Mouse (Mus musculus) liver, embryonic 11.5 days (tissue): Measurements from ENCODE around the gene C8b. TPM values are rescaled to one million over a fixed set of nuclear protein-coding genes. Genes with fewer than 3 reads are reported as not detected.

Experiments used
- ATAC-seq: fragments of 200-750 bp; cut with Nextera tagmentation; replicated peaks from 2 replicates; pipeline ENCODE4 v1.8.0; 2017; ENCODE audit warnings: moderate number of reproducible peaks, mild to moderate bottlenecking, moderate TSS enrichment, moderate library complexity; ENCODE audit not compliant: low FRiP score
- DNase-seq: peaks from one replicate; pipeline ENCODE4 v3.0.0-alpha.2; 2017; ENCODE audit warnings: low spot score
- H3K27ac ChIP-seq: fragments of 300-500 bp; sonication (generic); 2 replicates; pipeline ENCODE4 v1.5.1; 2014; ENCODE audit warnings: mild to moderate bottlenecking, low read depth, low read length, control low read depth
- H3K27me3 ChIP-seq: fragments of 300-500 bp; sonication (generic); replicated peaks from 2 replicates; pipeline ENCODE4 v1.6.1; 2014; ENCODE audit warnings: low read length, mixed read lengths; ENCODE audit not compliant: control insufficient read depth, insufficient read depth
- H3K36me3 ChIP-seq: fragments of 300-500 bp; sonication (generic); 2 replicates; pipeline ENCODE4 v1.6.1; 2014; ENCODE audit warnings: mild to moderate bottlenecking, low read length, moderate library complexity, mixed read lengths; ENCODE audit not compliant: control insufficient read depth, insufficient read depth
- H3K4me1 ChIP-seq: fragments of 300-500 bp; sonication (generic); replicated peaks from 2 replicates; pipeline ENCODE4 v1.6.1; 2014; ENCODE audit warnings: low read length, mixed read lengths; ENCODE audit not compliant: control insufficient read depth, insufficient read depth
- H3K4me2 ChIP-seq: fragments of 300-500 bp; sonication (generic); 2 replicates; pipeline ENCODE4 v1.6.1; 2014; ENCODE audit warnings: mild to moderate bottlenecking, control low read depth, moderate library complexity
- H3K4me3 ChIP-seq: fragments of 300-500 bp; sonication (generic); 2 replicates; pipeline ENCODE4 v1.5.1; 2014; ENCODE audit warnings: low read depth, low read length, control low read depth
- H3K9ac ChIP-seq: fragments of 300-500 bp; sonication (generic); 2 replicates; pipeline ENCODE4 v1.6.1; 2014; ENCODE audit warnings: low read depth, low read length, control low read depth
- H3K9me3 ChIP-seq: fragments of 300-500 bp; sonication (generic); 2 replicates; pipeline ENCODE4 v1.6.1; 2016; ENCODE audit warnings: low read length, inconsistent platforms, mixed read lengths; ENCODE audit not compliant: control insufficient read depth
- WGBS: fragments of 180-500 bp; shearing (Covaris S2); extraction: QIAGEN DNeasy Blood & Tissue Kit; methylation state at CpG from one replicate; pipeline ENCODE4 v1.1.7; 2014; 5-methylcytosine and 5-hydroxymethylcytosine counted together
- polyA plus RNA-seq: library from polyadenylated mRNA; unstranded; fragments of >200 nt; fragmentation: Nextera tagmentation; extraction: Ambion mirVana; gene quantifications from 2 replicates; pipeline ENCODE4 v1.2.1, GENCODE M21; 2014

Gene C8b
- polyA plus RNA-seq, result 2.3 and 2.4 TPM in 2 replicates

- Histone ChIP-seq H3K4me1 (no peaks in the 10 kb centered on the region), H3K27ac (no peak within 1 kb of the TSS), H3K4me3 (no peak within 1 kb of the TSS), H3K4me2 (no peak within 1 kb of the TSS), H3K27me3 (no peaks in the 10 kb centered on the region), H3K36me3 (no peaks in the 10 kb centered on the region), H3K9me3 (no peaks in the 10 kb centered on the region), H3K9ac (no peak within 1 kb of the TSS)
- WGBS, result 74% methylated on average over 8 of the region's 8 CpGs
- no peak for ATAC-seq
- no peak for DNase-seq
Observed at GRCm38 (mm10) chr4:104766065-104766464, at the start of gene C8b. C8b (plus strand) TSS chr4:104766317.

- no peak for ATAC-seq
Observed at GRCm38 (mm10) chr4:104716506-104716905, 49.6 kb upstream of the C8b start.

GRCm38 (mm10) chr4:104718973-104719795, 46.9 kb upstream of the C8b start:
- 0 out of 2 replicates have a peak, but pooled peaks have one; percentile 18 for ATAC-seq

More at GRCm38 (mm10) chr4:104716506-104716905, 49.6 kb upstream of the C8b start:
- H3K4me1 ChIP-seq, result no peaks in the 10 kb centered on the region; the same call in none of the 2 replicates
- no peaks in the 10 kb centered on the region for H3K9me3 ChIP-seq
- no peaks in the 10 kb centered on the region for H3K36me3 ChIP-seq
- 72% methylated on average over 1 of the region's 1 CpGs for WGBS
- no peaks in the 10 kb centered on the region for H3K27me3 ChIP-seq
- no peak overlapping the region for H3K9ac ChIP-seq
- no peak overlapping the region for H3K4me2 ChIP-seq
- DNase-seq, result no peak
- no peak overlapping the region for H3K27ac ChIP-seq
- no peak overlapping the region for H3K4me3 ChIP-seq

DNA sequence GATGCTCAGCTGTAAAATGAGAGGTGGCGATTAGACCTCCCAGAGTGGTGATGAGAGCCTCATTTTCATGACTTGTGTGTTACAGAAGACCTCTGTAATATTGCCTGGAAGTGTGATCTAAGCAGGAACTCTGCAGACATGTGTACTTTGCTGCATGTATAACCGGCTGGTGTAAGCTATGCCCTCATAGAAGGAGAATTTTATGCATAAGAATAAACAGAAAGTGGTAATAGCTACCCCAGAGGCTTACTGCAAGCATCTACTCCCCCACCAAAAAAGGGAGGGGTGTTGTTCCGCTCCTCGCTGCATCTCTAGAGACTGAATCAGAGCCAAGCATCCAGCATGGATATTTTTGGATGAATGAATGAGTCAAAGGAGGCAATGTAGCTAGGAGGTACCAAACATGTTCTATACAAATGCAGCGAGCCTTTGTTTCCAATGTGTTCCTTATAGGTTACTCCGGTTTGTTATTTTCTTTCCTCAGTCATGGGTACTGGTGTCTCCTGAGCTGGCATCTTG, 42.5 kb upstream of the C8b start:
- Histone ChIP-seq H3K27me3 (no peaks in the 10 kb centered on the region), H3K27ac (no peak overlapping the region), H3K4me1 (no peaks in the 10 kb centered on the region; the same call in none of the 2 replicates), H3K4me2 (no peak overlapping the region), H3K36me3 (no peaks in the 10 kb centered on the region), H3K9me3 (no peaks in the 10 kb centered on the region), H3K4me3 (no peak overlapping the region), H3K9ac (no peak overlapping the region)
- ATAC-seq, result no peak
- 81% methylated on average over 6 of the region's 6 CpGs for WGBS
- DNase-seq, result no peak

More at GRCm38 (mm10) chr4:104718973-104719795, 46.9 kb upstream of the C8b start:
- no peaks in the 10 kb centered on the region for H3K36me3 ChIP-seq
- H3K4me2 ChIP-seq, result no peak overlapping the region
- H3K4me3 ChIP-seq, result no peak overlapping the region
- no peaks in the 10 kb centered on the region for H3K9me3 ChIP-seq
- H3K27ac ChIP-seq, result no peak overlapping the region
- no peak overlapping the region for H3K9ac ChIP-seq
- H3K27me3 ChIP-seq, result no peaks in the 10 kb centered on the region
- no peaks in the 10 kb centered on the region; the same call in none of the 2 replicates for H3K4me1 ChIP-seq
- 65% methylated on average over 13 of the region's 13 CpGs for WGBS
- no peak for DNase-seq

DNA sequence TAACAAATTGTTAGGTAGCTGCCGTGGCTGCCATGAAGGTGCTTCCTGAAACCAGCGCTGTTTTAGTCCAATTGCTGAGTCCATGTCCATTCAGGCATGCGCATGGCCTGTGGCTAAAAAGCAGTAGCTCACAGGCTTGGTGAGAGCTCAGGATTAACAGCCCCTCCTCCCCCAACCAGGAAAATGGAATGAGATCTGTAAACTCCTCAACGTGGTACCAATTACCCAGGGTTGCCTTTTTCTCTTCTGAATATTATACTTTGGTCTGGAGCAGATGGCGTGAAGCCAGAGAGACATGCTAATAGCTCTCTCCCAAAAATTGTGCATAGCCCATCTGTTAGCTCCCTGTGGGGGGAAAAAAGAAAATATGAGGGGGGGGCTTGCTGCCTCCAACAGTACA, 41.9 kb upstream of the C8b start:
- ATAC-seq, result no peak
- WGBS, result 73% methylated on average over 5 of the region's 5 CpGs
- no peak for DNase-seq

DNA sequence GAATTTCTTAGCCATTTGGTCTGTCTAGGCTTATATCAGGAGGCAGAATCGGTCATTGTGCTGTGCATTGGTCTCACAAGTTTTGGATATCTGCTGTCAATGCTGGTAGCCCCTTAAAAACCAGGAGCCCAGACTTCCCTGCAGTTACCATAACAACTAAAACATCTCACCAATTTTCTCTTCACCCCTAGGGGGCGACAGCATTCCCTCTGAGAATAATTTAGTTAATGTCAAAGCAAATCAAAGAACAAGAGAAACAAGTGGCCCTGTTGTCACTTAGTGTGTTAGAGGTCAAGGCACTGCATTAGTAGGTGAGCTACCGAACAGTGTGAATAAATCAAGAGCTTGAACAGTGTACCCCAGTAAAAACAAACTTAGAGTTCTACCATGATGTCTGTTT, 40.4 kb upstream of the C8b start:
- 49% methylated on average over 3 of the region's 3 CpGs for WGBS
- Histone ChIP-seq H3K4me3 (no peak overlapping the region), H3K27ac (no peak overlapping the region), H3K9ac (no peak overlapping the region), H3K4me1 (no peaks in the 10 kb centered on the region), H3K9me3 (no peaks in the 10 kb centered on the region), H3K4me2 (no peak overlapping the region), H3K36me3 (no peaks in the 10 kb centered on the region), H3K27me3 (no peaks in the 10 kb centered on the region)
- DNase-seq, result no peak
- ATAC-seq, result no peak

More for the DNA sequence above, 41.9 kb upstream of the C8b start:
- Histone ChIP-seq H3K9me3 (no peaks in the 10 kb centered on the region), H3K4me2 (no peak overlapping the region), H3K36me3 (no peaks in the 10 kb centered on the region), H3K4me3 (no peak overlapping the region), H3K4me1 (no peaks in the 10 kb centered on the region; the same call in none of the 2 replicates), H3K27ac (no peak overlapping the region), H3K27me3 (no peaks in the 10 kb centered on the region), H3K9ac (no peak overlapping the region)

GRCm38 (mm10) chr4:104729185-104729584, 36.9 kb upstream of the C8b start:
- no peak for DNase-seq
- Histone ChIP-seq H3K27me3 (no peaks in the 10 kb centered on the region), H3K4me3 (no peak overlapping the region), H3K4me2 (no peak overlapping the region), H3K9me3 (no peaks in the 10 kb centered on the region), H3K27ac (no peak overlapping the region), H3K9ac (no peak overlapping the region), H3K36me3 (no peaks in the 10 kb centered on the region), H3K4me1 (no peaks in the 10 kb centered on the region)
- no peak for ATAC-seq
- 63% methylated on average over 8 of the region's 8 CpGs for WGBS

GRCm38 (mm10) chr4:104746500-104746899, 19.6 kb upstream of the C8b start:
- 55% methylated on average over 6 of the region's 6 CpGs for WGBS
- H3K9ac ChIP-seq, result no peak overlapping the region
- no peaks in the 10 kb centered on the region for H3K27me3 ChIP-seq
- H3K4me1 ChIP-seq, result no peaks in the 10 kb centered on the region
- no peaks in the 10 kb centered on the region for H3K9me3 ChIP-seq
- ATAC-seq, result no peak
- H3K36me3 ChIP-seq, result no peaks in the 10 kb centered on the region
- no peak overlapping the region for H3K27ac ChIP-seq
- no peak for DNase-seq
- H3K4me3 ChIP-seq, result no peak overlapping the region
- no peak overlapping the region for H3K4me2 ChIP-seq

GRCm38 (mm10) chr4:104754090-104754489, 12.0 kb upstream of the C8b start:
- Histone ChIP-seq H3K9me3 (no peaks in the 10 kb centered on the region), H3K27ac (no peak overlapping the region), H3K4me1 (no peaks in the 10 kb centered on the region), H3K9ac (no peak overlapping the region), H3K27me3 (no peaks in the 10 kb centered on the region), H3K36me3 (no peaks in the 10 kb centered on the region), H3K4me2 (no peak overlapping the region), H3K4me3 (no peak overlapping the region)
- ATAC-seq (no peak), DNase-seq (no peak)
- WGBS, result 67% methylated on average over 3 of the region's 3 CpGs
